Comparison of ENCODE assay signal across 9 mouse cellular contexts in the genomic region with DNA sequence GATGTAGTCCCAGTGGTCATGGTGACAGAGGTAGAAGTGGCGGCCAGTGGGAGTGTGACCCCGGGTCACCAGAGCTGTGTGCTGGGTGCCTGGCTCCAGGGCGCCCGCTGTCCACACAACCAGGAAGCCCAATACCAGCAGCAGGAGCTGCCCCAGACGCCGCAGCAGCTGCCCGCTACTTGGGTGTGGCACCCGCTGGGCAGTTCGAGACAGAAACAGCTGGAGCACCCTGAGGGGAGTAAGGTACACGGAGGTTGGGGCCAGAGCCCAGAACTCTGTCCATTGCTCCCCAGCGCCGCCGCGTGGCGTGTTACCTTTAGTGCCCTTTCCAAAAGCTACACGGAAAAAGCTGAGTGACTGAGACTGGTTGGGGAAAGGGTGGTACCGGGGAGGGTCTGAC. TPM values are rescaled to one million over a fixed set of nuclear protein-coding genes. Genes with fewer than 3 reads are reported as not detected.
A peak's percentile ranks its signal among the peaks of the same experiment; 100 is the strongest.
DNase-seq lines count a peak whose midpoint lies in the region; ATAC-seq lines count a peak whose summit lies in the region.
"Had no signal": no experiment of that assay in that cellular context is flagged by ENCODE, and none has a peak within 500 bp of the region (broad histone marks: within the 10 kb centered on the region; RNA-seq: fewer than 3 reads in every experiment).

No protein-coding gene starts in this region.

- 0 out of 2 replicates have a peak, but pooled peaks cover 3% of the 10 kb centered on the region for H3K4me1 ChIP-seq in hindbrain, embryonic 11.5 days (replicated peaks; ENCODE audit: control insufficient read depth, insufficient read depth, low read length)
- peaks cover 3% of the 10 kb centered on the region; the same call in 1 of the 2 replicates for H3K4me1 ChIP-seq in hindbrain, embryonic 12.5 days
- peaks cover 10% of the 10 kb centered on the region for H3K4me1 ChIP-seq in heart, embryonic 16.5 days (ENCODE audit: control insufficient read depth, insufficient read depth, low read length)
- peaks cover 7% of the 10 kb centered on the region for H3K4me1 ChIP-seq in liver, embryonic 13.5 days (replicated peaks)

- H3K9me3 ChIP-seq in hindbrain, embryonic 11.5 days (ENCODE audit: control insufficient read depth, low read length), result no peaks in the 10 kb centered on the region
- no peaks in the 10 kb centered on the region for H3K9me3 ChIP-seq in hindbrain, embryonic 12.5 days (replicated peaks)
- H3K9me3 ChIP-seq in heart, embryonic 16.5 days (replicated peaks; ENCODE audit: control insufficient read depth, low read length), result no peaks in the 10 kb centered on the region
- H3K9me3 ChIP-seq in liver, embryonic 13.5 days (replicated peaks), result no peaks in the 10 kb centered on the region
- H3K9me3 ChIP-seq: neural tube, embryonic 13.5 days had no signal

- ATAC-seq in hindbrain, embryonic 11.5 days (ENCODE audit: low FRiP score), result no peak
- no peak for ATAC-seq in hindbrain, embryonic 12.5 days (ENCODE audit: low FRiP score)
- ATAC-seq in heart, embryonic 16.5 days (replicated peaks; ENCODE audit: extremely low read depth, insufficient read depth, low FRiP score), result no peak; the same call in 1 of the 2 replicates
- no peak for ATAC-seq in liver, embryonic 13.5 days (ENCODE audit: low read depth)
- ATAC-seq in cerebellum, adult (ENCODE audit: insufficient number of reproducible peaks, low FRiP score, low TSS enrichment), result no peak

- no peaks in the 10 kb centered on the region for H3K36me3 ChIP-seq in hindbrain, embryonic 11.5 days (ENCODE audit: control insufficient read depth, insufficient read depth, low read length)
- no peaks in the 10 kb centered on the region for H3K36me3 ChIP-seq in hindbrain, embryonic 12.5 days
- H3K36me3 ChIP-seq in heart, embryonic 16.5 days (ENCODE audit: control insufficient read depth, insufficient read depth), result no peaks in the 10 kb centered on the region
- no peaks in the 10 kb centered on the region for H3K36me3 ChIP-seq in liver, embryonic 13.5 days
- H3K36me3 ChIP-seq: neural tube, embryonic 13.5 days had no signal

- WGBS in hindbrain, embryonic 11.5 days, result 25% methylated on average over 17 of the region's 17 CpGs
- WGBS in hindbrain, embryonic 12.5 days, result 35% methylated on average over 17 of the region's 17 CpGs
- 18% methylated on average over 17 of the region's 17 CpGs for WGBS in heart, embryonic 16.5 days
- 19% methylated on average over 17 of the region's 17 CpGs for WGBS in liver, embryonic 13.5 days (ENCODE audit: insufficient replicate concordance)

- H3K4me2 ChIP-seq in hindbrain, embryonic 11.5 days (replicated peaks; ENCODE audit: low read depth, low read length), result no peak overlapping the region
- H3K4me2 ChIP-seq in hindbrain, embryonic 12.5 days (replicated peaks), result no peak overlapping the region
- peak overlapping the region; percentile 47 for H3K4me2 ChIP-seq in heart, embryonic 16.5 days (ENCODE audit: low read depth, low read length)
- peak overlapping the region; percentile 48 for H3K4me2 ChIP-seq in liver, embryonic 13.5 days
- H3K4me2 ChIP-seq: neural tube, embryonic 13.5 days had no signal

- no peak overlapping the region for H3K27ac ChIP-seq in hindbrain, embryonic 11.5 days (ENCODE audit: low read depth, low read length)
- no peak overlapping the region for H3K27ac ChIP-seq in hindbrain, embryonic 12.5 days
- H3K27ac ChIP-seq in heart, embryonic 16.5 days (ENCODE audit: low read length), result no peak overlapping the region
- no peak overlapping the region for H3K27ac ChIP-seq in liver, embryonic 13.5 days
- H3K27ac ChIP-seq: neural tube, embryonic 13.5 days had no signal

- H3K27me3 ChIP-seq in hindbrain, embryonic 11.5 days (ENCODE audit: control insufficient read depth, insufficient read depth, low read length), result no peaks in the 10 kb centered on the region; the same call in 1 of the 2 replicates
- H3K27me3 ChIP-seq in hindbrain, embryonic 12.5 days, result peaks cover 10% of the 10 kb centered on the region
- no peaks in the 10 kb centered on the region for H3K27me3 ChIP-seq in heart, embryonic 16.5 days (ENCODE audit: control insufficient read depth, insufficient read depth, low read length)
- H3K27me3 ChIP-seq in liver, embryonic 13.5 days, result peaks cover 47% of the 10 kb centered on the region
- H3K27me3 ChIP-seq: neural tube, embryonic 13.5 days had no signal

- peak; percentile 34 for DNase-seq in hindbrain, embryonic 11.5 days (ENCODE audit: low spot score)
- peak; percentile 56 for DNase-seq in adipocyte (ENCODE audit: low spot score)
- peak; percentile 30 for DNase-seq in liver, embryonic 13.5 days
- DNase-seq in spleen, postnatal 14 days (ENCODE audit: low spot score in 2 of 2), result peak; percentile 24 to 27
- DNase-seq in right cerebral cortex, postnatal 10 days (ENCODE audit: low spot score in 2 of 2), result no peak

- no peak overlapping the region for H3K9ac ChIP-seq in hindbrain, embryonic 11.5 days (ENCODE audit: low read depth, low read length)
- no peak overlapping the region for H3K9ac ChIP-seq in hindbrain, embryonic 12.5 days
- peak overlapping the region; percentile 38 for H3K9ac ChIP-seq in heart, embryonic 16.5 days (ENCODE audit: low read length)
- no peak overlapping the region for H3K9ac ChIP-seq in liver, embryonic 13.5 days
- H3K9ac ChIP-seq: neural tube, embryonic 13.5 days had no signal

- no peak overlapping the region for H3K4me3 ChIP-seq in hindbrain, embryonic 11.5 days (ENCODE audit: low read depth, low read length)
- H3K4me3 ChIP-seq in hindbrain, embryonic 12.5 days, result no peak overlapping the region
- H3K4me3 ChIP-seq in heart, embryonic 16.5 days (ENCODE audit: low read length), result peak overlapping the region; percentile 29
- no peak overlapping the region; the same call in 1 of the 2 replicates for H3K4me3 ChIP-seq in liver, embryonic 13.5 days (replicated peaks)
- H3K4me3 ChIP-seq: neural tube, embryonic 13.5 days had no signal

RNA-seq across cellular contexts. Expression of a gene that starts 8.3 kb away (rescaled TPM):
- 0.46 TPM in 1 of 2 replicates, not detected in the other for polyA plus RNA-seq in hindbrain, embryonic 11.5 days (2014; fragmentation: Nextera tagmentation; extraction: Ambion mirVana)
- 0.17 and 0.22 TPM in 2 replicates for polyA plus RNA-seq in hindbrain, embryonic 12.5 days (2016; fragmentation: Nextera tagmentation; extraction: Ambion mirVana)
- polyA plus RNA-seq in heart, embryonic 16.5 days (2015; fragmentation: Nextera tagmentation; extraction: Ambion mirVana), result 0.09 and 0.12 TPM in 2 replicates
- polyA plus RNA-seq in liver, embryonic 13.5 days (2015; fragmentation: Nextera tagmentation; extraction: Ambion mirVana), result 0.01 TPM in 1 of 2 replicates, not detected in the other

RNA-seq across cellular contexts. Expression of a gene that starts 18.7 kb away (rescaled TPM):
- 3.6 and 3.8 TPM in 2 replicates for polyA plus RNA-seq in hindbrain, embryonic 11.5 days (2014; fragmentation: Nextera tagmentation; extraction: Ambion mirVana)
- polyA plus RNA-seq in hindbrain, embryonic 12.5 days (2016; fragmentation: Nextera tagmentation; extraction: Ambion mirVana), result 7.0 and 9.1 TPM in 2 replicates
- 3.1 and 3.2 TPM in 2 replicates for polyA plus RNA-seq in heart, embryonic 16.5 days (2015; fragmentation: Nextera tagmentation; extraction: Ambion mirVana)
- 1.0 and 1.1 TPM in 2 replicates for polyA plus RNA-seq in liver, embryonic 13.5 days (2015; fragmentation: Nextera tagmentation; extraction: Ambion mirVana)

RNA-seq across cellular contexts. Expression of a gene that starts 28.1 kb away (rescaled TPM):
- polyA plus RNA-seq in hindbrain, embryonic 11.5 days (2014; fragmentation: Nextera tagmentation; extraction: Ambion mirVana), result 51.4 and 52.9 TPM in 2 replicates
- polyA plus RNA-seq in hindbrain, embryonic 12.5 days (2016; fragmentation: Nextera tagmentation; extraction: Ambion mirVana), result 44.9 and 45.6 TPM in 2 replicates
- polyA plus RNA-seq in heart, embryonic 16.5 days (2015; fragmentation: Nextera tagmentation; extraction: Ambion mirVana), result 58.1 and 59.8 TPM in 2 replicates
- 33.4 and 39.8 TPM in 2 replicates for polyA plus RNA-seq in liver, embryonic 13.5 days (2015; fragmentation: Nextera tagmentation; extraction: Ambion mirVana)

Comparison
In these comparisons a context has a peak if more than half of its experiments do, and no peak if none do; other contexts are left out.
1. DNase-seq: peak in hindbrain, embryonic 11.5 days (single experiment), adipocyte (single experiment), liver, embryonic 13.5 days (single experiment) and spleen, postnatal 14 days (2 of 2); none in right cerebral cortex, postnatal 10 days (0 of 2).
2. H3K4me2 ChIP-seq: peak in heart, embryonic 16.5 days (single experiment) and liver, embryonic 13.5 days (single experiment); none in hindbrain, embryonic 11.5 days (single experiment) and hindbrain, embryonic 12.5 days (single experiment).